Mouse (Mus musculus): Measurements from ENCODE around the gene Cog6.

- TF ChIP-seq ZNF384 (IDR thresholded peaks at IDR 0.05; ENCODE audit: low read depth, low read length), result no peak
- no peak for TF ChIP-seq CHD2 (IDR thresholded peaks at IDR 0.05; ENCODE audit: low read depth, low read length)
- no peak for TF ChIP-seq ZC3H11A (IDR thresholded peaks at IDR 0.05; ENCODE audit: borderline replicate concordance, low read depth, low read length)
- no peak for TF ChIP-seq HCFC1 (IDR thresholded peaks at IDR 0.05; ENCODE audit: borderline replicate concordance, insufficient read depth, low read length)
- TF ChIP-seq MAFK (IDR thresholded peaks at IDR 0.05; ENCODE audit: insufficient read depth, low read depth, low read length), result no peak
These were observed 15.4 kb upstream of the Cog6 start for GRCm38 (mm10) chr3:53032432-53032831.

All from ES-E14 (cell line).